ENCODE assay signal across 8 mouse cellular contexts in genomic region chr6:135144516-135144915, GRCm38 (mm10). TPM values are rescaled to one million over a fixed set of nuclear protein-coding genes. Genes with fewer than 3 reads are reported as not detected.
A peak's percentile ranks its signal among the peaks of the same experiment; 100 is the strongest.
DNase-seq lines count a peak whose midpoint lies in the region; ATAC-seq lines count a peak whose summit lies in the region.

No protein-coding gene starts in this region.

- no peaks in the 10 kb centered on the region for H3K9me3 ChIP-seq in embryonic facial prominence, embryonic 14.5 days (ENCODE audit: control insufficient read depth, low read length)
- no peaks in the 10 kb centered on the region for H3K9me3 ChIP-seq in lung, embryonic 16.5 days (ENCODE audit: control insufficient read depth, low read length)

- H3K9ac ChIP-seq in embryonic facial prominence, embryonic 14.5 days (ENCODE audit: low read depth, low read length), result no peak overlapping the region
- no peak overlapping the region for H3K9ac ChIP-seq in lung, embryonic 16.5 days (ENCODE audit: low read length)

- no peak overlapping the region for H3K27ac ChIP-seq in embryonic facial prominence, embryonic 14.5 days (replicated peaks; ENCODE audit: low read depth, low read length)
- H3K27ac ChIP-seq in lung, embryonic 16.5 days (ENCODE audit: low read length), result no peak overlapping the region

- no peak overlapping the region for H3K4me3 ChIP-seq in embryonic facial prominence, embryonic 14.5 days (ENCODE audit: low read depth, low read length)
- no peak overlapping the region for H3K4me3 ChIP-seq in lung, embryonic 16.5 days (ENCODE audit: low read length)

- no peak for ATAC-seq in embryonic facial prominence, embryonic 14.5 days (ENCODE audit: low read depth)
- peak; percentile 46; the same call in 1 of the 2 replicates for ATAC-seq in lung, embryonic 16.5 days (ENCODE audit: low read depth)

- H3K27me3 ChIP-seq in embryonic facial prominence, embryonic 14.5 days (replicated peaks; ENCODE audit: control insufficient read depth, insufficient read depth, low read length), result no peaks in the 10 kb centered on the region
- no peaks in the 10 kb centered on the region for H3K27me3 ChIP-seq in lung, embryonic 16.5 days (ENCODE audit: control insufficient read depth, insufficient read depth, low read depth, low read length)

- 3% methylated on average over 3 of the region's 3 CpGs for WGBS in embryonic facial prominence, embryonic 14.5 days
- 5% methylated on average over 3 of the region's 3 CpGs for WGBS in lung, embryonic 16.5 days

- peak; percentile 41 to 46 for DNase-seq in heart, postnatal 14 days
- DNase-seq in heart, postnatal 4 days, result no peak
- peak; percentile 26 for DNase-seq in urinary bladder, postnatal 25 days (ENCODE audit: low spot score)
- DNase-seq in urinary bladder, adult 2 months (ENCODE audit: low spot score), result no peak
- DNase-seq in embryonic facial prominence, embryonic 14.5 days (ENCODE audit: low spot score), result peak; percentile 73
- DNase-seq in testis, postnatal 14 days (ENCODE audit: low spot score), result no peak
- no peak for DNase-seq in frontal cortex, postnatal 10 days (ENCODE audit: low spot score in 2 of 2)

- H3K36me3 ChIP-seq in embryonic facial prominence, embryonic 14.5 days (ENCODE audit: control insufficient read depth, insufficient read depth, low read length), result no peaks in the 10 kb centered on the region
- no peaks in the 10 kb centered on the region for H3K36me3 ChIP-seq in lung, embryonic 16.5 days (ENCODE audit: control insufficient read depth, insufficient read depth, low read length)

- intact Hi-C loops in heart, postnatal 14 days (cut with DNase I), result loop anchor here (1.0 to 2.0 kb wide), 2 partner anchors 57 to 118 kb away; no protein-coding TSS in a partner anchor

- H3K4me1 ChIP-seq in embryonic facial prominence, embryonic 14.5 days (ENCODE audit: control insufficient read depth, insufficient read depth, low read length), result peaks cover 5% of the 10 kb centered on the region; the same call in 1 of the 2 replicates
- H3K4me1 ChIP-seq in lung, embryonic 16.5 days (replicated peaks; ENCODE audit: control insufficient read depth, insufficient read depth, low read length), result no peaks in the 10 kb centered on the region

- no peak overlapping the region for H3K4me2 ChIP-seq in embryonic facial prominence, embryonic 14.5 days (ENCODE audit: low read depth, low read length)
- no peak overlapping the region for H3K4me2 ChIP-seq in lung, embryonic 16.5 days (ENCODE audit: low read depth, low read length)

RNA-seq across cellular contexts. Expression of gene Gprc5d, which starts 26.4 kb away (rescaled TPM):
- total RNA-seq in heart, postnatal 14 days (2021), result not detected
- under 1 TPM in 1 of 2 experiments, not detected in 1; 0.26 TPM for total RNA-seq in heart, postnatal 4 days (2021)
- 0.07 TPM in 2 replicates for polyA plus RNA-seq in urinary bladder, adult 2 months (2012; rRNA removed)
- 0.21 TPM in 1 of 2 replicates, not detected in the other for polyA plus RNA-seq in embryonic facial prominence, embryonic 14.5 days (2014; fragmentation: Nextera tagmentation; extraction: Ambion mirVana)
- polyA plus RNA-seq in lung, embryonic 16.5 days (2015; fragmentation: Nextera tagmentation; extraction: Ambion mirVana), result not detected in 2 replicates

RNA-seq across cellular contexts. Expression of gene Fam234b, which starts 53.3 kb away (rescaled TPM):
- total RNA-seq in heart, postnatal 14 days (2021), result 1 to 10 TPM; 6.3 to 7.8 TPM
- total RNA-seq in heart, postnatal 4 days (2021), result 1 to 10 TPM; 7.2 to 8.0 TPM
- polyA plus RNA-seq in urinary bladder, adult 2 months (2012; rRNA removed), result 5.6 and 5.9 TPM in 2 replicates
- 21.0 and 23.7 TPM in 2 replicates for polyA plus RNA-seq in embryonic facial prominence, embryonic 14.5 days (2014; fragmentation: Nextera tagmentation; extraction: Ambion mirVana)
- 22.8 and 26.0 TPM in 2 replicates for polyA plus RNA-seq in lung, embryonic 16.5 days (2015; fragmentation: Nextera tagmentation; extraction: Ambion mirVana)

RNA-seq across cellular contexts. Expression of gene Hebp1, which starts 53.3 kb away (rescaled TPM):
- total RNA-seq in heart, postnatal 14 days (2021), result 10 to 100 TPM; 44.8 to 45.9 TPM
- total RNA-seq in heart, postnatal 4 days (2021), result 10 to 100 TPM; 45.0 to 59.6 TPM
- 40.7 and 41.8 TPM in 2 replicates for polyA plus RNA-seq in urinary bladder, adult 2 months (2012; rRNA removed)
- 7.4 and 12.2 TPM in 2 replicates for polyA plus RNA-seq in embryonic facial prominence, embryonic 14.5 days (2014; fragmentation: Nextera tagmentation; extraction: Ambion mirVana)
- polyA plus RNA-seq in lung, embryonic 16.5 days (2015; fragmentation: Nextera tagmentation; extraction: Ambion mirVana), result 11.4 and 18.4 TPM in 2 replicates

Comparison
In these comparisons a context has a peak if more than half of its experiments do, and no peak if none do; other contexts are left out.
1. DNase-seq: peak in heart, postnatal 14 days (2 of 2), urinary bladder, postnatal 25 days (single experiment) and embryonic facial prominence, embryonic 14.5 days (single experiment); none in heart, postnatal 4 days (single experiment), urinary bladder, adult 2 months (single experiment), testis, postnatal 14 days (single experiment) and frontal cortex, postnatal 10 days (0 of 2).